In the genomic region with DNA sequence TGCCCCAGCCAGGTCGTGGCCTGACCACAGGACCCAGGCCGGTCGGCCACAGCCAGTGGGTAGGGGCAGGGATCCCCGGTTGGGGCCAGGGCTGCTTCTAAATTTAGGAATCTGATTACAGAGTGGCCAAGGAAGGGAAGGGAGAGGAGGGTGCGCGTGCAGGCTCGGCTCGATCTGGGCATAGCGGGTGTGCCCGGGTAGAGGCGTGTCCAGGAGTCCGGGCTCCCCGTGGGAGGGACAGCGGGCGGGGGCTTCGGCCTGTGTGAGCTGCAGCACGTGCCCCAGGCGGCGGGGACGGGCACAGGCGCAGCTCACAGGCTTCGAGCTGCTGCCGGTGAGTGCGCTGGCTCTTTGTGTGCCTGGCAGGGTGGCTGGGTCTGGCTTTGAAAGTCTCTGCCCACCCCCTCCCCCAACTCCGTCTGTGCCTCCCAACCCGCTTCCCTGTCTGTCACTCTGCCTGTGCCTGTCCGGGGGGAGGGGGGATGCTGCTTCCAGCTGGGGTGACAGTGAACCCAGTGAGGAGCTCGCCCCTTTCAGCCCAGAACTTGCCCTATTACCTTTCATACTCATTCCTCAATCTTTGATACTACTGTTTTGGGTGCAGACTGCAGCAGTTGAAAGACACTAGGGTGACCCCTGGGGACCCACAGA, we compare ENCODE assay signal across 8 mouse cellular contexts. TPM values are rescaled to one million over a fixed set of nuclear protein-coding genes. Genes with fewer than 3 reads are reported as not detected.
DNase-seq lines count a peak whose midpoint lies in the region; ATAC-seq lines count a peak whose summit lies in the region.

A gene (plus strand): TSS at position 235 of the 651 bp plus-strand sequence.

- peak in 1 of 2 experiments; percentile 66 for DNase-seq in layer of hippocampus, adult 18-20 months (ENCODE audit: low spot score in 2 of 2)
- DNase-seq in layer of hippocampus, adult 11-12 months (ENCODE audit: low spot score), result no peak
- peak; percentile 52 to 73 for DNase-seq in gastrocnemius, postnatal 4 days (ENCODE audit: low spot score in 2 of 2)
- peak; percentile 82 for DNase-seq in intestine, embryonic 14.5 days (ENCODE audit: low spot score)
- peak; percentile 80 for DNase-seq in testis, postnatal 14 days (ENCODE audit: low spot score)

- no peaks in the 10 kb centered on the region for H3K9me3 ChIP-seq in intestine, embryonic 14.5 days (ENCODE audit: control insufficient read depth, low read length)
- peaks cover 6% of the 10 kb centered on the region; the same call in 1 of the 2 replicates for H3K9me3 ChIP-seq in limb, embryonic 12.5 days
- H3K9me3 ChIP-seq in midbrain, embryonic 12.5 days, result no peaks in the 10 kb centered on the region

- peak; percentile 46 for ATAC-seq in common myeloid progenitor, adult 5-6 weeks (replicated peaks; ENCODE audit: low read depth, poor library complexity, severe bottlenecking)
- ATAC-seq in intestine, embryonic 14.5 days (replicated peaks; ENCODE audit: low FRiP score, low TSS enrichment, low read depth), result peak; percentile 30
- ATAC-seq in limb, embryonic 12.5 days (ENCODE audit: insufficient number of reproducible peaks, insufficient read depth, low FRiP score, low TSS enrichment, low read depth), result peak; percentile 13; the same call in 1 of the 2 replicates
- ATAC-seq in midbrain, embryonic 12.5 days (ENCODE audit: low FRiP score, low read depth), result peak; percentile 72

- H3K4me2 ChIP-seq in intestine, embryonic 14.5 days (ENCODE audit: low read length), result peak within 1 kb of the TSS; percentile 85
- peak within 1 kb of the TSS; percentile 87 for H3K4me2 ChIP-seq in limb, embryonic 12.5 days
- H3K4me2 ChIP-seq in midbrain, embryonic 12.5 days (replicated peaks), result peak within 1 kb of the TSS; percentile 93

- no peaks in the 10 kb centered on the region for H3K27me3 ChIP-seq in intestine, embryonic 14.5 days (replicated peaks; ENCODE audit: control insufficient read depth, insufficient read depth, low read length)
- no peaks in the 10 kb centered on the region for H3K27me3 ChIP-seq in limb, embryonic 12.5 days
- H3K27me3 ChIP-seq in midbrain, embryonic 12.5 days, result no peaks in the 10 kb centered on the region

- WGBS in intestine, embryonic 14.5 days, result 4% methylated on average over 28 of the region's 28 CpGs
- 1% methylated on average over 28 of the region's 28 CpGs for WGBS in limb, embryonic 12.5 days
- under 1% methylated on average over 27 of the region's 28 CpGs for WGBS in midbrain, embryonic 12.5 days

- H3K27ac ChIP-seq in intestine, embryonic 14.5 days (ENCODE audit: low read depth), result peak within 1 kb of the TSS; percentile 86
- peak within 1 kb of the TSS; percentile 98 for H3K27ac ChIP-seq in limb, embryonic 12.5 days
- H3K27ac ChIP-seq in midbrain, embryonic 12.5 days (replicated peaks), result peak within 1 kb of the TSS; percentile 100

- H3K9ac ChIP-seq in intestine, embryonic 14.5 days (ENCODE audit: low read length), result peak within 1 kb of the TSS; percentile 84
- peak within 1 kb of the TSS; percentile 96 for H3K9ac ChIP-seq in limb, embryonic 12.5 days (replicated peaks)
- peak within 1 kb of the TSS; percentile 99 for H3K9ac ChIP-seq in midbrain, embryonic 12.5 days (replicated peaks)

- H3K4me1 ChIP-seq in intestine, embryonic 14.5 days (replicated peaks; ENCODE audit: control insufficient read depth, insufficient read depth, low read length), result peaks cover 49% of the 10 kb centered on the region
- H3K4me1 ChIP-seq in limb, embryonic 12.5 days (replicated peaks), result peaks cover 60% of the 10 kb centered on the region
- H3K4me1 ChIP-seq in midbrain, embryonic 12.5 days, result peaks cover 72% of the 10 kb centered on the region

- H3K4me3 ChIP-seq in intestine, embryonic 14.5 days (ENCODE audit: low read depth, low read length), result peak within 1 kb of the TSS; percentile 82
- H3K4me3 ChIP-seq in limb, embryonic 12.5 days (replicated peaks), result peak within 1 kb of the TSS; percentile 91
- peak within 1 kb of the TSS; percentile 97 for H3K4me3 ChIP-seq in midbrain, embryonic 12.5 days

- peaks cover 13% of the 10 kb centered on the region for H3K36me3 ChIP-seq in intestine, embryonic 14.5 days (ENCODE audit: control insufficient read depth, insufficient read depth, low read length)
- peaks cover 26% of the 10 kb centered on the region for H3K36me3 ChIP-seq in limb, embryonic 12.5 days
- peaks cover 20% of the 10 kb centered on the region for H3K36me3 ChIP-seq in midbrain, embryonic 12.5 days

RNA-seq across cellular contexts. Expression of the gene that starts here (rescaled TPM):
- 10 to 100 TPM; 12.7 to 13.9 TPM for total RNA-seq in layer of hippocampus, adult 18-20 months (2021)
- total RNA-seq in common myeloid progenitor, adult 5-6 weeks (2017), result 5.9 and 9.0 TPM in 2 replicates
- 10 to 100 TPM; 11.0 to 13.1 TPM for total RNA-seq in gastrocnemius, postnatal 4 days (2021)
- 8.9 and 11.1 TPM in 2 replicates for polyA plus RNA-seq in intestine, embryonic 14.5 days (2014; fragmentation: Nextera tagmentation; extraction: Ambion mirVana)
- polyA plus RNA-seq in limb, embryonic 12.5 days (2016; fragmentation: Nextera tagmentation; extraction: Ambion mirVana), result 50.9 and 51.1 TPM in 2 replicates
- polyA plus RNA-seq in midbrain, embryonic 12.5 days (2016; fragmentation: Nextera tagmentation; extraction: Ambion mirVana), result 93.7 and 96.3 TPM in 2 replicates

Comparison
In these comparisons a context has a peak if more than half of its experiments do, and no peak if none do; other contexts are left out.
1. ATAC-seq: peak in every context shown above with its lines; median percentile 72 in midbrain, embryonic 12.5 days; 46 in common myeloid progenitor, adult 5-6 weeks; 30 in intestine, embryonic 14.5 days; 13 in limb, embryonic 12.5 days.